8 mouse cellular contexts compared by ENCODE assay signal in genomic region chr5:113858971-113859370, GRCm38 (mm10). TPM values are rescaled to one million over a fixed set of nuclear protein-coding genes. Genes with fewer than 3 reads are reported as not detected.
A peak's percentile ranks its signal among the peaks of the same experiment; 100 is the strongest.
DNase-seq lines count a peak whose midpoint lies in the region; ATAC-seq and TF ChIP-seq lines count a peak whose summit lies in the region.

No protein-coding gene starts in this region.

- peaks cover 52% of the 10 kb centered on the region for H3K4me1 ChIP-seq in midbrain, embryonic 12.5 days
- peaks cover 11% of the 10 kb centered on the region for H3K4me1 ChIP-seq in midbrain, embryonic 11.5 days (ENCODE audit: control insufficient read depth, insufficient read depth, low read length)
- peaks cover 45 to 58% of the 10 kb centered on the region in 2 experiments for H3K4me1 ChIP-seq in heart, embryonic 14.5 days (ENCODE audit: control insufficient read depth in 2 of 2, insufficient read depth in 2 of 2, low read length in 2 of 2)
- peaks cover 47% of the 10 kb centered on the region for H3K4me1 ChIP-seq in liver, embryonic 13.5 days (replicated peaks)
- no peaks in the 10 kb centered on the region for H3K4me1 ChIP-seq in stomach, postnatal 0 days (replicated peaks; ENCODE audit: control insufficient read depth, insufficient read depth)

- H3K4me3 ChIP-seq in midbrain, embryonic 12.5 days: no peak overlapping the region
- no peak overlapping the region for H3K4me3 ChIP-seq in midbrain, embryonic 11.5 days (ENCODE audit: low read depth, low read length)
- H3K4me3 ChIP-seq in heart, embryonic 14.5 days (ENCODE audit: control insufficient read depth in 1 of 2, insufficient read depth in 1 of 2, low read depth in 1 of 2, low read length in 2 of 2): no peak overlapping the region
- H3K4me3 ChIP-seq in liver, embryonic 13.5 days (replicated peaks): no peak overlapping the region
- no peak overlapping the region for H3K4me3 ChIP-seq in stomach, postnatal 0 days (ENCODE audit: low read depth, low read length)

- no peaks in the 10 kb centered on the region for H3K9me3 ChIP-seq in midbrain, embryonic 12.5 days
- no peaks in the 10 kb centered on the region for H3K9me3 ChIP-seq in midbrain, embryonic 11.5 days (ENCODE audit: control insufficient read depth, low read length)
- no peaks in the 10 kb centered on the region for H3K9me3 ChIP-seq in heart, embryonic 14.5 days (ENCODE audit: control insufficient read depth, low read length)
- H3K9me3 ChIP-seq in liver, embryonic 13.5 days (replicated peaks): no peaks in the 10 kb centered on the region
- H3K9me3 ChIP-seq in stomach, postnatal 0 days (ENCODE audit: control insufficient read depth, low read length): no peaks in the 10 kb centered on the region

- no peak for ATAC-seq in midbrain, embryonic 12.5 days (ENCODE audit: low FRiP score, low read depth)
- ATAC-seq in midbrain, embryonic 11.5 days (ENCODE audit: low FRiP score): no peak
- no peak for ATAC-seq in heart, embryonic 14.5 days (ENCODE audit: insufficient number of reproducible peaks, insufficient read depth, low FRiP score, low read depth)
- peak; percentile 62 for ATAC-seq in liver, embryonic 13.5 days (ENCODE audit: low read depth)
- ATAC-seq in stomach, postnatal 0 days (ENCODE audit: low FRiP score, low TSS enrichment): no peak

- 58% methylated on average over 5 of the region's 5 CpGs for WGBS in midbrain, embryonic 12.5 days
- 72% methylated on average over 5 of the region's 5 CpGs for WGBS in midbrain, embryonic 11.5 days
- 17% methylated on average over 5 of the region's 5 CpGs for WGBS in heart, embryonic 14.5 days
- 13% methylated on average over 5 of the region's 5 CpGs for WGBS in liver, embryonic 13.5 days (ENCODE audit: insufficient replicate concordance)
- WGBS in stomach, postnatal 0 days: 27% methylated on average over 5 of the region's 5 CpGs

- no peaks in the 10 kb centered on the region for H3K27me3 ChIP-seq in midbrain, embryonic 12.5 days
- H3K27me3 ChIP-seq in midbrain, embryonic 11.5 days (ENCODE audit: control insufficient read depth, insufficient read depth, low read length): no peaks in the 10 kb centered on the region
- H3K27me3 ChIP-seq in heart, embryonic 14.5 days (ENCODE audit: control insufficient read depth, insufficient read depth, low read length): no peaks in the 10 kb centered on the region
- H3K27me3 ChIP-seq in liver, embryonic 13.5 days: no peaks in the 10 kb centered on the region
- H3K27me3 ChIP-seq in stomach, postnatal 0 days (ENCODE audit: control insufficient read depth, insufficient read depth, low read length): no peaks in the 10 kb centered on the region

- no peak overlapping the region for H3K4me2 ChIP-seq in midbrain, embryonic 12.5 days (replicated peaks)
- H3K4me2 ChIP-seq in midbrain, embryonic 11.5 days: no peak overlapping the region
- H3K4me2 ChIP-seq in heart, embryonic 14.5 days (ENCODE audit: low read length): peak overlapping the region; percentile 7; the same call in 1 of the 2 replicates
- 0 out of 2 replicates have a peak overlapping the region, but pooled peaks have one; percentile 16 for H3K4me2 ChIP-seq in liver, embryonic 13.5 days
- H3K4me2 ChIP-seq in stomach, postnatal 0 days (replicated peaks; ENCODE audit: low read depth): no peak overlapping the region

- peaks cover 27% of the 10 kb centered on the region for H3K36me3 ChIP-seq in midbrain, embryonic 12.5 days
- H3K36me3 ChIP-seq in midbrain, embryonic 11.5 days (ENCODE audit: control insufficient read depth, insufficient read depth, low read length): peaks cover 2% of the 10 kb centered on the region; the same call in 1 of the 2 replicates
- peaks cover 42% of the 10 kb centered on the region for H3K36me3 ChIP-seq in heart, embryonic 14.5 days (ENCODE audit: control insufficient read depth, insufficient read depth, low read length)
- H3K36me3 ChIP-seq in liver, embryonic 13.5 days: peaks cover 42% of the 10 kb centered on the region
- H3K36me3 ChIP-seq in stomach, postnatal 0 days (ENCODE audit: control insufficient read depth, insufficient read depth, low read length): peaks cover 3% of the 10 kb centered on the region

- peak overlapping the region; percentile 39; the same call in 1 of the 2 replicates for H3K27ac ChIP-seq in midbrain, embryonic 12.5 days (replicated peaks)
- H3K27ac ChIP-seq in midbrain, embryonic 11.5 days (ENCODE audit: low read depth, low read length): no peak overlapping the region
- peak overlapping the region; percentile 68 to 95 for H3K27ac ChIP-seq in heart, embryonic 14.5 days (replicated peaks in 1 of 2; ENCODE audit: control insufficient read depth in 1 of 2, insufficient read depth in 1 of 2, low read depth in 2 of 2, low read length in 2 of 2)
- H3K27ac ChIP-seq in liver, embryonic 13.5 days: peak overlapping the region; percentile 36; the same call in 1 of the 2 replicates
- H3K27ac ChIP-seq in stomach, postnatal 0 days (replicated peaks): no peak overlapping the region; the same call in none of the 2 replicates

- TF ChIP-seq EP300 in stomach, postnatal 0 days (optimal IDR thresholded peaks at IDR 0.05): no peak

- TF ChIP-seq CTCF in stomach, postnatal 0 days (IDR thresholded peaks at IDR 0.05; ENCODE audit: low read depth): no peak

- no peak for DNase-seq in midbrain, embryonic 11.5 days (ENCODE audit: low spot score, missing footprints)
- DNase-seq in liver, embryonic 13.5 days: no peak
- no peak for DNase-seq in stomach, postnatal 0 days (ENCODE audit: low spot score)
- DNase-seq in cerebellum, adult 8-10 months: no peak
- DNase-seq in urinary bladder, adult 18-20 months (ENCODE audit: low spot score in 2 of 2): no peak
- DNase-seq in right cerebral cortex, postnatal 36 days (ENCODE audit: low spot score in 2 of 2): no peak

- no peak overlapping the region for H3K9ac ChIP-seq in midbrain, embryonic 12.5 days (replicated peaks)
- no peak overlapping the region for H3K9ac ChIP-seq in midbrain, embryonic 11.5 days (ENCODE audit: low read length)
- H3K9ac ChIP-seq in heart, embryonic 14.5 days (ENCODE audit: low read length): peak overlapping the region; percentile 1
- no peak overlapping the region for H3K9ac ChIP-seq in liver, embryonic 13.5 days
- H3K9ac ChIP-seq in stomach, postnatal 0 days (ENCODE audit: low read length): 0 out of 2 replicates have a peak overlapping the region, but pooled peaks have one; percentile 18

RNA-seq across cellular contexts. Expression of gene Selplg, which starts 26.5 kb away (rescaled TPM):
- 1.1 and 1.4 TPM in 2 replicates for polyA plus RNA-seq in midbrain, embryonic 12.5 days (2016; fragmentation: Nextera tagmentation; extraction: Ambion mirVana)
- polyA plus RNA-seq in midbrain, embryonic 11.5 days (2014; fragmentation: Nextera tagmentation; extraction: Ambion mirVana): 1.3 TPM in 2 replicates
- polyA plus RNA-seq in heart, embryonic 14.5 days (2014; fragmentation: Nextera tagmentation; extraction: Ambion mirVana): 2.3 and 3.1 TPM in 2 replicates
- 10.1 and 11.6 TPM in 2 replicates for polyA plus RNA-seq in liver, embryonic 13.5 days (2015; fragmentation: Nextera tagmentation; extraction: Ambion mirVana)
- polyA plus RNA-seq in stomach, postnatal 0 days (2015; fragmentation: Nextera tagmentation; extraction: Ambion mirVana): 2.0 and 2.6 TPM in 2 replicates

RNA-seq across cellular contexts. Expression of gene Coro1c, which starts 49.6 kb away (rescaled TPM):
- 227 and 244 TPM in 2 replicates for polyA plus RNA-seq in midbrain, embryonic 12.5 days (2016; fragmentation: Nextera tagmentation; extraction: Ambion mirVana)
- polyA plus RNA-seq in midbrain, embryonic 11.5 days (2014; fragmentation: Nextera tagmentation; extraction: Ambion mirVana): 201 and 205 TPM in 2 replicates
- polyA plus RNA-seq in heart, embryonic 14.5 days (2014; fragmentation: Nextera tagmentation; extraction: Ambion mirVana): 84.9 and 88.2 TPM in 2 replicates
- polyA plus RNA-seq in liver, embryonic 13.5 days (2015; fragmentation: Nextera tagmentation; extraction: Ambion mirVana): 48.0 and 60.3 TPM in 2 replicates
- polyA plus RNA-seq in stomach, postnatal 0 days (2015; fragmentation: Nextera tagmentation; extraction: Ambion mirVana): 91.6 and 93.6 TPM in 2 replicates

RNA-seq across cellular contexts. Expression of gene Tmem119, which starts 58.7 kb away (rescaled TPM):
- polyA plus RNA-seq in midbrain, embryonic 12.5 days (2016; fragmentation: Nextera tagmentation; extraction: Ambion mirVana): 19.1 and 26.4 TPM in 2 replicates
- polyA plus RNA-seq in midbrain, embryonic 11.5 days (2014; fragmentation: Nextera tagmentation; extraction: Ambion mirVana): 9.9 and 10.9 TPM in 2 replicates
- 6.1 and 7.8 TPM in 2 replicates for polyA plus RNA-seq in heart, embryonic 14.5 days (2014; fragmentation: Nextera tagmentation; extraction: Ambion mirVana)
- 3.8 TPM in 2 replicates for polyA plus RNA-seq in liver, embryonic 13.5 days (2015; fragmentation: Nextera tagmentation; extraction: Ambion mirVana)
- polyA plus RNA-seq in stomach, postnatal 0 days (2015; fragmentation: Nextera tagmentation; extraction: Ambion mirVana): 35.3 and 36.6 TPM in 2 replicates

Comparison
In these comparisons a context has a peak if more than half of its experiments do, and no peak if none do; other contexts are left out.
1. H3K27ac ChIP-seq: peak in midbrain, embryonic 12.5 days (single experiment), heart, embryonic 14.5 days (2 of 2) and liver, embryonic 13.5 days (single experiment); none in midbrain, embryonic 11.5 days (single experiment) and stomach, postnatal 0 days (single experiment).
2. H3K4me2 ChIP-seq: peak in heart, embryonic 14.5 days (single experiment) and liver, embryonic 13.5 days (single experiment); none in midbrain, embryonic 12.5 days (single experiment), midbrain, embryonic 11.5 days (single experiment) and stomach, postnatal 0 days (single experiment).
3. H3K9ac ChIP-seq: peak in heart, embryonic 14.5 days (single experiment) and stomach, postnatal 0 days (single experiment); none in midbrain, embryonic 12.5 days (single experiment), midbrain, embryonic 11.5 days (single experiment) and liver, embryonic 13.5 days (single experiment).